Mouse (Mus musculus) embryo, embryonic 11.5 days (tissue): Measurements from ENCODE around the gene Prkce.

Source experiments
- DNase-seq: peaks from one replicate; pipeline ENCODE4 v3.0.0-alpha.2; 2012; ENCODE audit warnings: low read depth, low spot score

The Prkce gene

GRCm38 (mm10) chr17:86509871-86510270 is 342.3 kb downstream of the Prkce start:
- no peak for DNase-seq

GRCm38 (mm10) chr17:86514974-86515620 is 347.5 kb downstream of the Prkce start:
- DNase-seq: no peak

GRCm38 (mm10) chr17:86516630-86517029 is 349.0 kb downstream of the Prkce start:
- DNase-seq: no peak

- DNase-seq: no peak
Measured at GRCm38 (mm10) chr17:86518604-86519003, 351.0 kb downstream of the Prkce start.

- DNase-seq: no peak
Measured at GRCm38 (mm10) chr17:86521252-86521651, 353.7 kb downstream of the Prkce start.

GRCm38 (mm10) chr17:86522649-86523048 is 355.1 kb downstream of the Prkce start:
- no peak for DNase-seq

GRCm38 (mm10) chr17:86523374-86523773 is 355.8 kb downstream of the Prkce start:
- DNase-seq: no peak

- DNase-seq: no peak
Measured at GRCm38 (mm10) chr17:86523843-86524242, 356.3 kb downstream of the Prkce start.

GRCm38 (mm10) chr17:86525075-86525474 is 357.5 kb downstream of the Prkce start:
- no peak for DNase-seq

- DNase-seq: no peak
Measured at GRCm38 (mm10) chr17:86526016-86526415, 358.4 kb downstream of the Prkce start.

GRCm38 (mm10) chr17:86527298-86527697 is 359.7 kb downstream of the Prkce start:
- no peak for DNase-seq

- DNase-seq: no peak
Measured at GRCm38 (mm10) chr17:86529003-86529402, 361.4 kb downstream of the Prkce start.

GRCm38 (mm10) chr17:86529411-86529810 is 361.8 kb downstream of the Prkce start:
- no peak for DNase-seq

GRCm38 (mm10) chr17:86531231-86531630 is 363.6 kb downstream of the Prkce start:
- DNase-seq: no peak

- DNase-seq: no peak
Measured at GRCm38 (mm10) chr17:86532783-86533548, 365.4 kb downstream of the Prkce start.

- DNase-seq: no peak
Measured at GRCm38 (mm10) chr17:86533549-86533851, 365.9 kb downstream of the Prkce start.

GRCm38 (mm10) chr17:86535096-86535495 is 367.5 kb downstream of the Prkce start:
- DNase-seq: no peak

- DNase-seq: peak; percentile 80
Measured at GRCm38 (mm10) chr17:86535827-86536656, 368.5 kb downstream of the Prkce start.

GRCm38 (mm10) chr17:86539881-86540430 is 372.4 kb downstream of the Prkce start:
- no peak for DNase-seq

GRCm38 (mm10) chr17:86546529-86546928 is 378.9 kb downstream of the Prkce start:
- no peak for DNase-seq

GRCm38 (mm10) chr17:86549128-86549527 is 381.5 kb downstream of the Prkce start:
- DNase-seq: no peak

GRCm38 (mm10) chr17:86551561-86551960 is 384.0 kb downstream of the Prkce start:
- no peak for DNase-seq
